Mouse (Mus musculus) limb, embryonic 14.5 days (tissue): ENCODE data around the gene Slc12a9. TPM values are rescaled to one million over a fixed set of nuclear protein-coding genes. Genes with fewer than 3 reads are reported as not detected.

Experiments used
- ATAC-seq: fragments of 200-750 bp; cut with Nextera tagmentation; 2 replicates; pipeline ENCODE4 v1.8.0; 2017; ENCODE audit warnings: low read depth, moderate number of reproducible peaks, moderate TSS enrichment; ENCODE audit not compliant: low FRiP score
- DNase-seq: peaks from one replicate; pipeline ENCODE4 v3.0.0-alpha.2; 2015; ENCODE audit warnings: low spot score
- H3K27ac ChIP-seq: fragments of 300-500 bp; sonication (generic); replicated peaks from 2 replicates; pipeline ENCODE4 v1.5.1; 2014; ENCODE audit warnings: low read depth, mild to moderate bottlenecking, low read length, moderate library complexity, mixed read lengths
- H3K27me3 ChIP-seq: fragments of 300-500 bp; sonication (generic); 2 replicates; pipeline ENCODE4 v1.6.1; 2014; ENCODE audit warnings: low read length, mixed read lengths; ENCODE audit not compliant: control insufficient read depth, insufficient read depth
- H3K36me3 ChIP-seq: fragments of 300-500 bp; sonication (generic); 2 replicates; pipeline ENCODE4 v1.6.1; 2014; ENCODE audit warnings: mild to moderate bottlenecking, low read length, moderate library complexity, mixed read lengths; ENCODE audit not compliant: control insufficient read depth, insufficient read depth
- H3K4me1 ChIP-seq: fragments of 300-500 bp; sonication (generic); 2 replicates; pipeline ENCODE4 v1.6.1; 2014; ENCODE audit warnings: antibody characterized with exemption, low read length, mixed read lengths; ENCODE audit not compliant: control insufficient read depth, insufficient read depth
- H3K4me2 ChIP-seq: fragments of 300-500 bp; sonication (generic); replicated peaks from 2 replicates; pipeline ENCODE4 v1.6.1; 2014; ENCODE audit warnings: low read depth, mild to moderate bottlenecking, low read length, moderate library complexity; ENCODE audit not compliant: severe bottlenecking
- H3K4me3 ChIP-seq: fragments of 300-500 bp; sonication (generic); replicated peaks from 2 replicates; pipeline ENCODE4 v1.5.1; 2014; ENCODE audit warnings: low read length
- H3K9ac ChIP-seq: fragments of 300-500 bp; sonication (generic); 2 replicates; pipeline ENCODE4 v1.6.1; 2014; ENCODE audit warnings: mild to moderate bottlenecking, low read depth, low read length, moderate library complexity; ENCODE audit not compliant: severe bottlenecking
- H3K9me3 ChIP-seq: fragments of 300-500 bp; sonication (generic); 2 replicates; pipeline ENCODE4 v1.6.1; 2016; ENCODE audit warnings: low read length; ENCODE audit not compliant: control insufficient read depth
- POLR2A ChIP-seq: fragments of 200-500 bp; IDR thresholded peaks from 2 replicates; pipeline ENCODE4 v1.8.0; 2012; ENCODE audit warnings: inconsistent platforms, mild to moderate bottlenecking, moderate library complexity, borderline replicate concordance; ENCODE audit not compliant: insufficient read depth, insufficient read length; ENCODE audit errors: extremely low read depth
- WGBS: fragments of 180-500 bp; shearing (Covaris S2); extraction: QIAGEN DNeasy Blood & Tissue Kit; methylation state at CpG from one replicate; pipeline ENCODE4 v1.1.7; 2014; 5-methylcytosine and 5-hydroxymethylcytosine counted together
- polyA plus RNA-seq, 2 experiments: library from polyadenylated mRNA; depleted of rRNA in 1 of 2; stranded (reverse) in 1 of 2; unstranded in 1 of 2; fragments of >200 nt; fragmentation: Nextera tagmentation in 1 of 2; extraction: Ambion mirVana in 1 of 2; gene quantifications; 2 replicates each; pipeline versions ENCODE4 v1.2.1 to v1.2.3; 2012 to 2014

Gene Slc12a9
- polyA plus RNA-seq, 2 experiments = 8.0 to 20.2 TPM

DNA sequence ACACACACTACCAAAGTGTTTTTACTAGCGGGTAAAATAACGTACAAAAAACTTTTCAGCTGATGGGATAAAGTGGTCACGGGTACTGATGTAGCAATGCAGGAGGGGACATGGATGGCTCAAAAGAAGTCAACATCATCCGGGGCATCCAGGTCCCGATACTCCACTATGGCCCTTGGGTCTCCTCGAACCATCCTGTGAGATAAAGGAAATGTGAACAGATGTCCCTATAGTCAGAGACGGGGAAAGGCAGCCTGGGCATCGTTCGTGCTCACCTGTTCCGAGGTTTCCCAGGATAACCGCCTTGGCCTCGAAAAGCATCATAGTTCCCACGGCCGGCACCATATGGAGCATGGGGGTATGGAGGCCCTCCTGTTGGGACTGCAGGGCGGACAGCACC, 37.7 kb downstream of the Slc12a9 start:
- Histone ChIP-seq H3K9ac (no peak overlapping the region), H3K4me1 (peaks cover 15% of the 10 kb centered on the region), H3K36me3 (peaks cover 58% of the 10 kb centered on the region), H3K27me3 (peaks cover 16% of the 10 kb centered on the region; the same call in 1 of the 2 replicates), H3K9me3 (no peaks in the 10 kb centered on the region), H3K4me2 (no peak overlapping the region), H3K4me3 (no peak overlapping the region), H3K27ac (no peak overlapping the region)
- TF ChIP-seq POLR2A = no peak
- ATAC-seq = no peak
- 88% methylated on average over 15 of the region's 15 CpGs for WGBS
- no peak for DNase-seq

DNA sequence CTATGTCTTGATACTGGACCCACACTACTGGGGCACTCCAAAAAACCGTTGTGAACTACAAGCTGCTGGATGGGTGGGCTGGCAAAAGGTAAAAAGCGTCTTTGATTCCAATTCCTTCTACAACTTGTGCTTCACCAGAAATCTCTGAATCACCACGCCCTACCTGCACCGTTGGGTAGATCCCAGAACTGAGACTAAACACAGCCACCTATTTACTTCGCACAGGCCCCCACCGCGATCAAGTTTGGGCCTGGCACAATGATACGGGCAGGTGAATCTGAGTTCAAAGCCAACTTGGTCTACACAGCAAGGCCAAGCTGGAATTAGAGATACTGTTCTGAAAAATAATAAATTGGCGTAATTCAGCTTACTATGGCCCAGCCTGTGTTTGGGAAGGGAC, 38.1 kb downstream of the Slc12a9 start:
- peak overlapping the region; percentile 73; the same call in 1 of the 2 replicates for H3K27ac ChIP-seq
- TF ChIP-seq POLR2A = no peak
- H3K9me3 ChIP-seq = no peaks in the 10 kb centered on the region
- peak overlapping the region; percentile 100 for H3K4me2 ChIP-seq
- H3K4me3 ChIP-seq = peak overlapping the region; percentile 60; the same call in 1 of the 2 replicates
- H3K4me1 ChIP-seq = peaks cover 15% of the 10 kb centered on the region
- no peak for ATAC-seq
- H3K36me3 ChIP-seq = peaks cover 54% of the 10 kb centered on the region
- WGBS = 76% methylated on average over 9 of the region's 9 CpGs
- peak overlapping the region; percentile 64 for H3K9ac ChIP-seq
- peaks cover 20% of the 10 kb centered on the region for H3K27me3 ChIP-seq
- DNase-seq = no peak

DNA sequence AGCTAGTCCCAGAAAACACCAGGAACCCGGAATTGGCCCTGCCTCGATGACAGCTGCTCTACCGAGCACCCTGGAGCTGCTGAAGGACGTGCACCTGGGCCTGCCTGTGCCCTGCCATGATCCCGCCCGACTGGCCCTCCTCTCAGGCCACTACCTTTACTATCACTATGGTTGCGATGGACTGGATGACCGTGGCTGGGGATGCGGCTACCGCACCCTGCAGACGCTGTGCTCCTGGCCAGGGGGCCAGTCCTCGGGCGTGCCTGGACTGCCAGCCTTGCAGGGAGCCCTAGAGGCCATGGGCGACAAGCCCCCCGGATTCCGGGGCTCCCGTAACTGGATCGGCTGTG, 38.7 kb downstream of the Slc12a9 start:
- H3K36me3 ChIP-seq = peaks cover 48% of the 10 kb centered on the region
- peak overlapping the region; percentile 64 for H3K9ac ChIP-seq
- peak overlapping the region; percentile 73 for H3K27ac ChIP-seq
- peak; percentile 21 for ATAC-seq
- 7% methylated on average over 18 of the region's 18 CpGs for WGBS
- H3K9me3 ChIP-seq = no peaks in the 10 kb centered on the region
- TF ChIP-seq POLR2A = no peak
- H3K27me3 ChIP-seq = peaks cover 26% of the 10 kb centered on the region
- peak overlapping the region; percentile 60 for H3K4me3 ChIP-seq
- no peak for DNase-seq
- H3K4me2 ChIP-seq = peak overlapping the region; percentile 100
- peaks cover 15% of the 10 kb centered on the region for H3K4me1 ChIP-seq

DNA sequence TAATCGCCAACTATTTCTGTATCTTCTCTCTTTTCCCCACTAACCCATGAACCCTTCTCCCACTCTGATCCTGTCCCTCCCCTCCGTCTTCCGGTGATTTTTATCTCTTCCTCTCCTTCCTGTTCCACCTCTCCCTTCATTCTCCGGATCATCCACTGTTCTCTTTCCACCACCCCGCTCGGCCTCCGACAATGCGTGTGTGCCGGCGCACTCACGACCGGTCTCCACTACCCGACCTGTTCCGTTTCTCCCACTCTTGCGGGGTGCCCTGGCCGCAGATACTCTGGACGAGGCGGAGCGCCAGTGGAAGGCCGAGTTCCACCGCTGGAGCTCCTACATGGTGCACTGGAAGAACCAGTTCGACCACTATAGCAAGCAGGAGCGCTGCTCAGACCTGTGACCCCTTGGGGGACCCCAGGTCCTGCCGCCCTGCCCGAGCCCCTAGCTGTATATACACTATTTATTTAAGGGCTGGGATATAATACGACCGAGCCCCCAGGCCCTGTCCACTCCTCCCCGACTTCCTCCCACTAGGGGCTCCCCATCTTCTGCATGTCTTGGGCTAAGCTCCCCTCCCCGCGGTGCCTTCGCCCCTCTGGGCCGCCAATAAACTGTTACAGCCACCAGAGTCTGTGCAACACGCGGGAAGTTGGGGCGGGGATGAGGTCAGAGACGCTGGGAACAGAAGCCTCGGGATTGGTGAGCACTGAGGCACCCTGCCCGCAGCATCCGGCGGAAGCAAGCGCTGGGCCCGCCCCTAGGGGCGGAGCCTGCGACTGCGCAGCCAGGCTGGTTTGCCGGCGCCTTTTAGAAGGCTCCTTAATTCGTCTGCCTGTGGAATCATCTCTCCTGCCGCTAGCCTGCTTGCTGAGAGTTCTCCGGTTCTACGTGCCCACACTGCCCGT, 39.3 kb downstream of the Slc12a9 start, which contains the start of gene Ufsp1:
Gene Ufsp1, plus strand, starts transcription at position 791 of the 905 bp plus-strand sequence.
- Histone ChIP-seq H3K4me2 (peak within 1 kb of the TSS; percentile 100), H3K4me1 (peaks cover 16% of the 10 kb centered on the region), H3K27me3 (peaks cover 32% of the 10 kb centered on the region), H3K9ac (peak within 1 kb of the TSS; percentile 68), H3K4me3 (peak within 1 kb of the TSS; percentile 60), H3K27ac (peak within 1 kb of the TSS; percentile 81), H3K36me3 (peaks cover 41% of the 10 kb centered on the region), H3K9me3 (no peaks in the 10 kb centered on the region)
- under 1% methylated on average over 49 of the region's 52 CpGs for WGBS
- ATAC-seq = peak; percentile 93
- TF ChIP-seq POLR2A = peak; percentile 72; the same call in 1 of the 2 replicates
- peak; percentile 97 for DNase-seq

- Histone ChIP-seq H3K9me3 (no peaks in the 10 kb centered on the region), H3K4me3 (peak overlapping the region; percentile 60), H3K36me3 (peaks cover 33% of the 10 kb centered on the region), H3K4me1 (peaks cover 22% of the 10 kb centered on the region), H3K27ac (0 out of 2 replicates have a peak overlapping the region, but pooled peaks have one; percentile 81), H3K4me2 (peak overlapping the region; percentile 100), H3K27me3 (peaks cover 38% of the 10 kb centered on the region), H3K9ac (peak overlapping the region; percentile 68; the same call in 1 of the 2 replicates)
- peak; percentile 25 for ATAC-seq
- DNase-seq = peak; percentile 59
- no peak for TF ChIP-seq POLR2A
- 0% methylated on average over 15 of the region's 15 CpGs for WGBS
Observed at GRCm38 (mm10) chr5:137293282-137293681, 40.1 kb downstream of the Slc12a9 start.
